ENCODE assay signal across 12 mouse cellular contexts in the genomic region with DNA sequence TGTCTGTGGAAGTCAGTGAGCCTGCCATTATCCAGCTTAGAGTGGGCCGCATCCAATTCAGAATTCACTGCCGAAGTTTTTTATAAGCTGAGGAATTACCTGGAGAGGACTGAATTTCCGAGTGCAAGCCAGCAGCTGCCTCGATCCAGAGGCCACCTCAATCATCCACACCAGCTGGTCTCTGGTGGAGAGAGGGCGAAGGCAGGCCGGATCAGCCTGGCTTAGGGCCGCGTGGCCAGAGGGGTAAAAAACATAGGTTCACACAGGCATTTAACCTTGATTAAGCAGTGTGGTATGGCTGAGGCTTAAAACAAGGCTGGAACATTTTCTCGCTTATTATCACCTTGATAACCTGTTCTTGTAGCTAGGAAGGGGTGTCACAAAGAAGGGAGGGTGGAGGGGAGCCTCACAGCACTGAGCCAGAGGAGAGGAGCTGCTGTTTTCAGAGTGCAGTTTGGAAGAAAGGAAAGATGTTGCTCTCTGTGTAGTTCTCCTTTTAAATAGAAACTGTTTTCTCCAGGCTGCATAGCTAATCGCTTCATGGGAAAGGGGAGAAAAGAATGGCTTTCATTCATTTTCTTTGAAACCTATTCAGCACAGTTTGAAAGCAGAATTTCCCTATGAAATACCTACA.
DNase-seq lines count a peak whose midpoint lies in the region; ATAC-seq lines count a peak whose summit lies in the region.
"Had no signal": no experiment of that assay in that cellular context is flagged by ENCODE, and none has a peak within 500 bp of the region (broad histone marks: within the 10 kb centered on the region; RNA-seq: fewer than 3 reads in every experiment).

No protein-coding gene starts in this region.

- H3K9ac ChIP-seq in hindbrain, embryonic 11.5 days (ENCODE audit: low read depth, low read length) = no peak overlapping the region
- no peak overlapping the region for H3K9ac ChIP-seq in limb, embryonic 12.5 days (replicated peaks)
- H3K9ac ChIP-seq in neural tube, embryonic 14.5 days (replicated peaks; ENCODE audit: low read depth, low read length) = no peak overlapping the region

- no peaks in the 10 kb centered on the region for H3K36me3 ChIP-seq in hindbrain, embryonic 11.5 days (ENCODE audit: control insufficient read depth, insufficient read depth, low read length)
- H3K36me3 ChIP-seq in limb, embryonic 12.5 days = no peaks in the 10 kb centered on the region
- no peaks in the 10 kb centered on the region for H3K36me3 ChIP-seq in neural tube, embryonic 14.5 days (ENCODE audit: control insufficient read depth, insufficient read depth, low read length)

- no peak overlapping the region for H3K4me3 ChIP-seq in hindbrain, embryonic 11.5 days (ENCODE audit: low read depth, low read length)
- H3K4me3 ChIP-seq in limb, embryonic 12.5 days (replicated peaks) = no peak overlapping the region
- H3K4me3 ChIP-seq in neural tube, embryonic 14.5 days (ENCODE audit: low read depth, low read length) = no peak overlapping the region

- peak; percentile 68 for ATAC-seq in hindbrain, embryonic 11.5 days (ENCODE audit: low FRiP score)
- peak; percentile 39; the same call in 1 of the 2 replicates for ATAC-seq in limb, embryonic 12.5 days (ENCODE audit: insufficient number of reproducible peaks, insufficient read depth, low FRiP score, low TSS enrichment, low read depth)
- peak; percentile 35; the same call in 1 of the 2 replicates for ATAC-seq in neural tube, embryonic 14.5 days (ENCODE audit: low read depth)
- ATAC-seq in CD4-positive, CD25-positive, alpha-beta regulatory T cell, adult 4 months = no peak

- H3K27me3 ChIP-seq in hindbrain, embryonic 11.5 days (ENCODE audit: control insufficient read depth, insufficient read depth, low read length) = no peaks in the 10 kb centered on the region
- no peaks in the 10 kb centered on the region for H3K27me3 ChIP-seq in limb, embryonic 12.5 days
- no peaks in the 10 kb centered on the region for H3K27me3 ChIP-seq in neural tube, embryonic 14.5 days (ENCODE audit: control insufficient read depth, insufficient read depth, low read length)
- H3K27me3 ChIP-seq: CH12.LX had no signal

- no peak overlapping the region for H3K4me2 ChIP-seq in hindbrain, embryonic 11.5 days (replicated peaks; ENCODE audit: low read depth, low read length)
- H3K4me2 ChIP-seq in limb, embryonic 12.5 days = no peak overlapping the region
- no peak overlapping the region for H3K4me2 ChIP-seq in neural tube, embryonic 14.5 days (ENCODE audit: low read depth, low read length)

- peak; percentile 8 for DNase-seq in retina, adult 2 months (ENCODE audit: low read depth, low spot score)
- no peak for DNase-seq in retina, embryonic 14.5 days (ENCODE audit: low spot score)
- no peak for DNase-seq in hindbrain, embryonic 11.5 days (ENCODE audit: low spot score)
- DNase-seq in embryo, embryonic 10.5 days (ENCODE audit: low spot score) = no peak
- DNase-seq in B cell, adult 2 months = no peak
- DNase-seq: adrenal gland, postnatal 14 days; cerebellum, adult 11-12 months; heart, postnatal 4 days had no signal

- 60% methylated on average over 10 of the region's 10 CpGs for WGBS in hindbrain, embryonic 11.5 days
- 47% methylated on average over 10 of the region's 10 CpGs for WGBS in limb, embryonic 12.5 days
- WGBS in neural tube, embryonic 14.5 days = 45% methylated on average over 10 of the region's 10 CpGs

- H3K9me3 ChIP-seq in hindbrain, embryonic 11.5 days (ENCODE audit: control insufficient read depth, low read length) = no peaks in the 10 kb centered on the region
- H3K9me3 ChIP-seq in limb, embryonic 12.5 days = no peaks in the 10 kb centered on the region
- no peaks in the 10 kb centered on the region for H3K9me3 ChIP-seq in neural tube, embryonic 14.5 days (ENCODE audit: control insufficient read depth, low read length)

- peak overlapping the region; percentile 58 for H3K27ac ChIP-seq in hindbrain, embryonic 11.5 days (ENCODE audit: low read depth, low read length)
- H3K27ac ChIP-seq in limb, embryonic 12.5 days = peak overlapping the region; percentile 69
- no peak overlapping the region for H3K27ac ChIP-seq in neural tube, embryonic 14.5 days (ENCODE audit: low read depth, low read length)

- no peaks in the 10 kb centered on the region for H3K4me1 ChIP-seq in hindbrain, embryonic 11.5 days (replicated peaks; ENCODE audit: control insufficient read depth, insufficient read depth, low read length)
- H3K4me1 ChIP-seq in limb, embryonic 12.5 days (replicated peaks) = peaks cover 15% of the 10 kb centered on the region
- H3K4me1 ChIP-seq in neural tube, embryonic 14.5 days (ENCODE audit: control insufficient read depth, insufficient read depth, low read length) = 0 out of 2 replicates have a peak, but pooled peaks cover 7% of the 10 kb centered on the region
